Mouse (Mus musculus) megakaryocyte-erythroid progenitor cell, adult 5-6 weeks (primary cell): ENCODE results near the gene Runx1. TPM values are rescaled to one million over a fixed set of nuclear protein-coding genes. Genes with fewer than 3 reads are reported as not detected.

Experiments
- ATAC-seq: replicated peaks from 2 replicates; pipeline ENCODE4 v1.8.0; 2016; ENCODE audit warnings: mild to moderate bottlenecking, inconsistent platforms; ENCODE audit not compliant: severe bottlenecking, poor library complexity, low FRiP score, low TSS enrichment
- total RNA-seq, 2 experiments: library from RNA; stranded (forward) in 1 of 2; stranded (reverse) in 1 of 2; fragments of 200-1000, 215-1000 nt in 1 of 2; fragments of >200 nt in 1 of 2; fragmentation: Nextera tagmentation in 1 of 2; gene quantifications; 2 replicates each; pipeline ENCODE4 v1.2.3; 2014 to 2017

Gene Runx1
- total RNA-seq, 2 experiments from 2014 or later, result 16.4 to 84.1 TPM

- ATAC-seq, result peak; percentile 87
Observed at GRCm38 (mm10) chr16:92715599-92716483, 110.1 kb downstream of the Runx1 start.

DNA sequence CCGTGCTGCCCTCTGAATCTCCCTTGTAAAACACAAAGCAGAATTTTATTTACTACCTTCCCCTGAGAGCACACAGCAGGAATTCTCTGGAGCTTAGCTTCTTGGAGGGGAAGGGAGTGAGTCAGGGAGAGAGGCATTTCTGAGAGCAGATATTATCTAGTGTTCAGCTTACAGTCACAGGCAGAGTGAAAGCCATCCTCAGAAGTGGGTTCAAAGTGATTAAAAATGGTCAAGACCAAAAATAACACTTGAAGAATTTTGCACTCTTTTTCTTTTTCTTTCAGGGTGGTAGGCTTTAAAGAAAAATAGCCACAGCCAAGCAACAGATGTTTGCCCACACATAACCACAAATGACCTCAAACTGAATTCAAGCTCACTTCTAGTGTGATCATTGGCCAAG, 115.8 kb downstream of the Runx1 start:
- ATAC-seq, result no peak

DNA sequence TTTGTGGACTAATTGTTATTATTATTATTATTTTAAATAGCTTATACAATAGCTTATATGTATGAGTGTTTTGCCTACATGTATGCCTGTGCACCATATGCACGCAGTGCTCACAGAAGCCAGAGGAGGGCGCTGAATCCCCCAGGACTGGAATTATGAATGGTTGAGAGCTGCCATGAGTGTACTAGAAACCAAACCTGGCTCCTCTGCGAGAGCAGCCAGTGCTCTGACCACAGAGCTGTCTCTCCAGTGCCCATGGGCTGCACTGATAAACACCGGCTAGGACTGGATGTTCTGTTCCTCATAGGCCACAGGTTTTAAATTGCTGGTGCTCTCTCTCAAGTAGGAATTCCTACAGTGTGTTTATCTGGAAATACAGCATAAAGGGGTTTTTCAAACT, 117.2 kb downstream of the Runx1 start:
- peak; percentile 79 for ATAC-seq

DNA sequence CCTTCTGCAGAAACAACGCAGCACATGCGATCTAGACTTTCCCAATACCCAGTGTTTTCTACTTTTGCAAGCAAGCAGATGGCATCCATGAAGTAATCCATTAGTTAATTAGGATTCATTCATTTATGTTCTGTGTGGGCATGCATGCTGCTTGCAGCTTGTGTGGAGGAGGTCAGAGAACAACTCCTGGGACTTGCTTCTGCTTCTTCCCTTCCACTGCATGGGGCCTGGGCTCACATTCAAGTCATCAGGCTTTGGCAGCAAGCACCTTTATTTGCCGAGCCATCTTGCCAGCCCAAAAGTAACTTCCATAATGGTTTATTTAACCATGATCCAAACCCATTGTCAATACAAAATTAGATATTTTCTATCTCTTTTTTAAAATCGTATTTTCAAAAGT, 118.2 kb downstream of the Runx1 start:
- ATAC-seq, result no peak

DNA sequence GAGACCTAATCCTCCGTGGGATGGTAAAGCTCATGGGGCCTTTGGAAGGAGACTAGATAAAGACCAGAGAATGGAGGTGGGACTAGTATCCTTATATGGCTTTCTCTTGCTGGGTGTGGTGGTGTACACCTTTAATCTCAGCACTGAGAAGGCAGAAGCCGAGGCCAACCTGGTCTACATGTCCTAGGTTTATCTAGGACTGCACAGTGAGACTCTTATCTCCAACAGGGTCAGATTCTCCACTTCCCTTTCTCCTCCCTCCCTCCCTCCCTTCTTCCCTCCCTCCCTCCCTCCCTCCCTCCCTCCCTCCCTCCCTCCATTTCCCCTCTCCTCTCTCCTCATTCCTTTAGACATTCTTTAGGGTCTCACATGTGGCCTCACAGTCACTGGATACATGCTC, 118.8 kb downstream of the Runx1 start:
- ATAC-seq, result no peak

DNA sequence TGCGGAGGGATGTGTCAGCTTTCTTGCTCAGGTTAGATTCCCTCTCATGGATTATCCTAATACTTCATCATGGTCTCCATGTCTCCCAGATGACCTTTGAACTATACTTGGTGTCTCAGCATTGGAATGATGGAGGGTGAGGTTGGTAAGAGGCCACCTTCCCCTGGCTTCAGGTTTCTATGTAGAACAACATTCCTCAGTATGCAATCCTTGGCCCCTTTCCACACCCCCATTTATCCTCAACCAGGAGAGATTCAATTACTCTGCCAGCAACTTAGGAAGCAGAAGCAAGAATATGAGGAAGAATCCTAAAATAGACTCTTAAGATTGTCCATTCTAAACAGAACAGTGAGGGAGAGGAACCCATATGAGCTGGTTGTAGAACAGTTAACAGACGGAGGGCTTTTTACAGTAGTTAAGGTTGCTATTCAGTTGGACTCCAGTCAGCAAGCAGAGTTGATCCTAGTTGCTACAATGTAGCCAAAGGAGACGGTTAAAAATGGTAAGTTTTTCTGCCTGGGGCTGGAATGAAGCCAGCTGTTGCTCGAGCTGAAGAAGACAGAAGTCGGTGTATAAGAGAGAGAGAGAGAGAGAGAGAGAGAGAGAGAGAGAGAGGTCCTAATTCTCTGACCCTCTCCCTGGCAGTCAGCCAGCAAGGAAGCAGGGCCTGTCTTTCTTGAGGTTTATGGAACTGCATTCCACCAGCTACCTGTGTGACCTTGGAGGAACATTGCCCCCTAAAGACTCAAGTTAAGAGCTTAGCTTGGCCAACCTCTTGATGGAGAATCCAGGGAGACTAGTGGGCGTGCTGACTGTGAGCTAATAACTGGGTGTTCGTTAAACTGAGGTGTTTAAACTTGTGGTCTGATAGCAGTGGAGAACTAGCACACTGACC, 120.1 kb downstream of the Runx1 start:
- no peak for ATAC-seq

DNA sequence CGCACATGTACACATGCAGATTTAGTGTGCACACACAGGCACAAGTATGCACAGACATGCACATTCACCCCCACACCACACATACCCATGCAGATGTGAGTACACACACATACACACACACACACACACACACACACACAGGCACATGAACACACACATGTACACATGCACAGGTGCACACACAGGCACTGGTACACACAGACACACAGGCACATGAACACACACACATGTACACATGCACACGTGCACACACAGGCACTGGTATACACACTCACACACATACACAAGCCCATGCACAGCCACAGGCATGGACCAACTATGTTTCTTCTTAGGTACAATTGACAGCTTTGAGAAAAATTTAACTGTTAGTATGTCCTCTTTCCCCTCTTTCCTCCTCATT, 122.1 kb downstream of the Runx1 start:
- ATAC-seq, result no peak

DNA sequence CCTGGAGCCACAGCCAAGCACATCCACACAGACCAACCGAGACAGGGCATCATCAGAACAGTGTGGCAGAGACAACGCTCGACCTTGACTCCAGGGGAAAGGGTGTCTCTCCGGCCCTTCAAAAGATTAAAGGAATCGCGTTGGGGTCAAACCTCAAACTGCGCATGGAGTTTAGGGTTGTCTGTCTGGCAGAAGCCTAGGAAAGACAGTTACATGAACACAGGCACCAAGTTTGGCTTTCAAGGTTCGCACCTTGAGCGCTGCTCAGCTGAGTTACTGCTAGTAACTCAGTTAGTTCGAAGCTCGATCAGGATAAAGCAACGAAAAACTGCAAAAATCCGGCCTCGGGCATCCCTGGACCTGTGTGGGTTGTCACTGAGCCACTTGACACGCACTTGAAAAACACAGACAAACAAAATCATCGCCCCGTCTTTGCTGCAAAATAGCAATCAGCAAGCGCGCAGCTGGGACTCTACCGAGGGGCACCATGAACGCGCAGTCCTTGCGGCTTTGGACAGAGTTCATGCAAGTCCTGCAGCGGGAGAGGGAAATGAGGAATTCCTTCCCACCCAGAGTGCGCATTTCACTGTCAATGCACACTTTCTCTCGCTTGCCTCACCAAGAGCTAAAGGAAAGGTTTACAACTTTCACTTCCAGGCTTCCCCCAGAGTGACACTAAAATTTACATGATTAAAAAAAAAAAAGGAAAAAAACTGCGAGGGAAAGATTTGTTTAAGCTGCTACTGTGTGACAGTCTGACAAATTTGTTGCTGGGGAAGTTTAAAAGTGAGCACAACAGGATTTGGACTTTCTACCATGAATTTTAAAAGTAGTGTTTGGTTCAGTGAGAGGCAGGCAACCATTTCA, 126.2 kb downstream of the Runx1 start:
- no peak for ATAC-seq

GRCm38 (mm10) chr16:92698612-92698998, 127.3 kb downstream of the Runx1 start:
- peak; percentile 82 for ATAC-seq

GRCm38 (mm10) chr16:92697737-92698611, 128.0 kb downstream of the Runx1 start:
- peak; percentile 44 for ATAC-seq

DNA sequence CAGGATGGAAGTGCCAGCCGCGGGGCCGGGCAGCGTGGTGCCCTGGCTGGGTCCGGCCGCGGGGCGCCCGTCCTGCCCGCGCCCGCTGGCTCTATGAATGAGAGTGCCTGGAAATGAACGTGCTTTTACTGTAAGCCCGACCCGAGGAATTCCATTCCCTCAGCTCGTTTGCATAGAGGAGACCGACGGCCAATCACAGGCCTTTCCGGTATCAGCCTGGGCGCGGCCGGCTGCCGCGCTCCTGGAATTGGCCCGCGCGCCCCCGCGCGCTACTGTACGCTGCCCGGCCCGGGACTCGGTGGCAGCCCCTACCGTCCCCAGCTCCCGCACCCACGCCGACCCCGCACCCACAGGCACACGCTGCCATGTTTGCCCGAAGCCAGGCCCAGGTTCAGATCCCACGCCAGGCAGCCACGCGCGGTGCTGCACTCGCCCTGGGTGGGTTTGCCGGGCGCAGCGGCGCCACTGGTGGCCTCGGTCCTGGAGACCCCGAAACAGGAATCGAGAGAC, 128.7 kb downstream of the Runx1 start:
- ATAC-seq, result peak; percentile 79

DNA sequence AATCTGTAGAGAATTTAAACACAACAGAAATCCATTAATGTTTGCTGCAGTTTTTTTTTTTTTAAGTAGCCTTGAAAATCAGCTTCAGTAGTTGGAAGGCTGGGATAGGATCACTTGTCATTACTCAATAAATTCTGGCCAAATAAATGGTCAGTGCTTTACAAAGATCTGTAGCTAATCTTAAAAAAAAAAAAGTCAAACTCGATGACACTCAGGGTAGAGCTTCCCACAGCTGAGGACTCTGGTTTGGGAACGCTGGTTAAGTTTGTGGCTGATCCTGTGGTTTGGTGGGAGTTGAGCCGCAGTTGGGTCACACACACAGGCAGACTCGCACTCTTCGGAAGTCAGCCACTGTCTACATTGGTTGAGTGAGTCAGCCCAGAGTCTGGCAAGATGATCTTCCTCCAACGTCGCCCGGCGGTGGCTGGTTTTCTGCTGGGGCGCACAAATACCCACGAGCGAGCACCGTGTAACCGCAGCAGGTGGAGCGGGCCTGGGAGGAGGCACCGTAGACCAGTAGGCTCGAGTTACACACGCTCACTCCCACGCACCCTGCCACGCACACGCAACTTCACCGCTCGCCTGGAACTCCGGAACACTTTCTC, 129.4 kb downstream of the Runx1 start:
- peak; percentile 38; the same call in 1 of the 2 replicates for ATAC-seq

DNA sequence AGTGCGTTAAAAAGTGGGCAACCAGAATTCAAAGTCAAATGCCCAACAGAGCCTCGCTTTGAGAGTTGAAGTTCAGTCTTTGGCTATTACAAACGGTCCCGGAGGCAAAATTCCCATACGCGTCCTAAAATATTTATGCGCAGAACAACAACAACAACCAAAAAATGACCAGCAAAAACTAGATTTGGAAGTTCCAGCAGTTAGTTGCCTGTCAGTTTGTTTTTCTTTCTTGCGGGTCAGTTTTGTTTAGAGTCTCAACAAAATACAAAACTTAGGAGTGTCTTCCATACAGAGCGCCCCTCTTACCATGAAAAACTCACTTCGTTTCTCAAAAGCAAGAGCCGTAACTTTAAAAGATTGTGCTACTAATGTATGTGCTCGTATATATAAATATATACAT, 130.0 kb downstream of the Runx1 start:
- ATAC-seq, result no peak

GRCm38 (mm10) chr16:92695200-92695921, 130.6 kb downstream of the Runx1 start:
- no peak for ATAC-seq

DNA sequence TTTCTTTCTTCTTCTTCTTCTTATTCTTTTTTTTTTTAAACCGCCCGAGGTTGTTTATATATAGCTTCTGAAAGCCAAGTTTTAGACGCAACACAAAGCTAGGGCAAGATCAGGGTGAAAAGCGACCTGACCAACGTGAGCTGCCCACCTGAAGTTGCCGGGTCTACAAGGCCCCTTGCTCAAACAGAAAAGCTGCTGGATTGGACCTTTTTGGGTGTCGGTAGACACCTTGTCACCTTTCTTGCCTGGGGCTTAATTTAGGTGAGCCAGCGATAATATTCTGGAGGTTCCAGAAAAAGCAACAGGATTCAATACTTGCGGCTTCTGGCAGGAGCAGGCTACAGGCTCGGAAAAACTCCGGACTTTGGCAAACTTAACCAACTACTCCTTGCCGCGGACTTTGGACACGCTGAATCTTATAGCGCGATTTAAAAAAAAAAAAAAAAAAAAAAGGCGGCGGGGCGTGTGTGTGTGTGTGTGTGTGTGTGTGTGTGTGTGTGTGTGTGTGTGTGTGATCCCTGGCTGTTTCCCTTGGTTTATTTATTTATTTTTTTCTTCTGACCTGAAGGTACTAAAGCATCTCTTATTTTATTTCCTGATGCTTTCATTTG, 131.3 kb downstream of the Runx1 start:
- ATAC-seq, result no peak

DNA sequence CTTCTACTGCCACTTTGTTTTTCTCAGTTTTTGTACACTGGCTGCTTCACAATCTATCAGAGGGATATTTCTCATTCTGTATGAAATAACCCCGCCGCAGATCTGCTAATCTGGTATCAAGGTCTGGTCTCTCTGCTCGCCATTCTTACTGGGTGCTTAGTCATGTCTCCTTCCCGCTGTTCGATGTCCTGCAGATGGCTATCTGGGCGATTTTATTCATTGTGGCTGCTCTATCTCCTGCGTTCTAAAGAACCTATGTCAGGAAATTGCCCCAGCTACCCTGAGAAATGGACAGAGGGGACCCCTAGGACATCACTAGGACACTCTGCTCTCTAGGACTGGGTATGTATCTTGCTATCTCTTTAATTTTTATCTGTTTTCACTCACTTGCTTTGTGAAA, 135.2 kb downstream of the Runx1 start:
- ATAC-seq, result peak; percentile 43; the same call in 1 of the 2 replicates

DNA sequence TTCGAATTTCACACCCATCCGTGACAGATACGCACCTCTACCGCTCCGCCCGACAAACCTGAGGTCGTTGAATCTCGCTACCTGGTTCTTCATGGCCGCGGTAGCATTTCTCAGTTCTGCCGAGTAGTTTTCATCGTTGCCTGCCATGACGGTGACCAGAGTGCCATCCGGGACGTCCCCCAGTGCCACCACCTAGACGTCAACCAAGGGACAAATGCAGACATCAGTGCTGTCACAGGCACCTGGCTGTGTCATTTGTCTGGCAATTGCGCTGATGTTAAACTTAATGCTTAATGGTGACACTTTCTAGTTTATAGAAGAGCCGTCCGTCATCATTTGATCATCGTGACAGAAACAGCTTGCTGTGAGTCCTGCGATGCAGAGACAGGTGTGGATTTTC, 137.0 kb downstream of the Runx1 start:
- no peak for ATAC-seq
